Mouse (Mus musculus) heart, adult 2 months (tissue): ENCODE measurements around the gene Map4k4. TPM values are rescaled to one million over a fixed set of nuclear protein-coding genes. Genes with fewer than 3 reads are reported as not detected.

Experiments
- DNase-seq, 2 experiments: peaks; one replicate each; pipeline ENCODE4 v3.0.0; 2021
- H3K27ac ChIP-seq: fragments of 200-600 bp; 2 replicates; pipeline ENCODE4 v1.8.1; 2022
- H3K27me3 ChIP-seq: fragments of 200-500 bp; 2 replicates; pipeline ENCODE4 v1.6.1; 2012; ENCODE audit warnings: mild to moderate bottlenecking, low read length, inconsistent platforms, mixed read lengths; ENCODE audit not compliant: control insufficient read depth, insufficient read depth
- H3K36me3 ChIP-seq: fragments of 200-500 bp; 2 replicates; pipeline ENCODE4 v1.6.1; 2012; ENCODE audit warnings: low read length, inconsistent platforms; ENCODE audit not compliant: control insufficient read depth, insufficient read depth
- H3K4me1 ChIP-seq: fragments of 200-500 bp; 2 replicates; pipeline ENCODE4 v1.6.1; 2011; ENCODE audit warnings: low read length; ENCODE audit not compliant: control insufficient read depth, insufficient read depth
- H3K4me3 ChIP-seq: fragments of 200-600 bp; 2 replicates; pipeline ENCODE4 v1.8.1; 2022
- H3K79me2 ChIP-seq: fragments of 200-500 bp; replicated peaks from 2 replicates; pipeline ENCODE4 v1.6.1; 2012; ENCODE audit warnings: mild to moderate bottlenecking, inconsistent platforms, low read length, moderate library complexity, mixed read lengths; ENCODE audit not compliant: control insufficient read depth, insufficient read depth
- H3K9ac ChIP-seq: fragments of 200-500 bp; 2 replicates; pipeline ENCODE4 v1.6.1; 2012; ENCODE audit warnings: low read depth, mild to moderate bottlenecking, control low read depth, inconsistent platforms, low read length, mixed read lengths
- CTCF ChIP-seq: fragments of 200-600 bp; IDR thresholded peaks from 2 replicates; pipeline ENCODE4 v1.8.1; 2022; ENCODE audit warnings: antibody characterized with exemption, mild to moderate bottlenecking, moderate library complexity
- EP300 ChIP-seq: fragments of 200-500 bp; IDR thresholded peaks from 2 replicates; pipeline ENCODE4 v1.6.1; 2011; ENCODE audit warnings: low read depth, low read length, control low read depth; ENCODE audit not compliant: insufficient read depth
- POLR2A ChIP-seq: fragments of 200-500 bp; IDR thresholded peaks from 2 replicates; pipeline ENCODE4 v1.6.1; 2011; ENCODE audit warnings: mild to moderate bottlenecking, low read depth, low read length, control low read depth; ENCODE audit not compliant: insufficient read depth
- WGBS: fragments of 180-500 bp; shearing (Covaris S2); methylation state at CpG from one replicate; pipeline ENCODE4 v1.1.7; 2018; 5-methylcytosine and 5-hydroxymethylcytosine counted together
- intact Hi-C: fragments of 180-260 bp; cut with DNase I; formaldehyde crosslinking; loops from one replicate; pipeline ENCODE4 v1.15.1; 2025
- polyA plus RNA-seq: library from polyadenylated mRNA; depleted of rRNA; stranded (reverse); fragments of >200 nt; gene quantifications from 2 replicates; pipeline ENCODE4 v1.2.3, GENCODE M21; 2012
- total RNA-seq, 2 experiments: library from RNA; stranded (reverse); gene quantifications; 2 replicates each; pipeline ENCODE4 v1.2.3; 2021

Gene Map4k4
- total and polyA plus RNA-seq, 3 experiments = 85.2 to 134 (median 129) TPM

DNA sequence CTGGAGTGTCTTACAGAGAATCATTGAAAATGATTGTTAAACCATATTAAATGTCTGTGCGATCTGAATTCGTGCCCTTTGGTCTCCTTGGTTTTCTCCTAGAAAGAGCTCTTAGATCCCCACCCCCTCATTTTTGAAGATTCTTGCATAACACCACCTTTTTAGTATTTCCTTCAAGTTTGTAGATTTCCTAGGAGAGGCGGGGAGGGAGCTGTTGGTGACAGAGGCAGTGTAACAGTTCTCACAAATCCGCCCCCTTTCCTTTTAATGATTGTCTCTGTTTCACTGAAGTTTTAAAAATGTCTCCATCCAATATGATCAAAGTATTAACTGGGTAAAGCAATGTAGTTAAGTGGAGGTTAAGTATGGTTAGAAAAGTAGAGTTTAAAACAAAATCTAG, 45.7 kb downstream of the Map4k4 start:
- Histone ChIP-seq H3K36me3 (peaks cover 39% of the 10 kb centered on the region), H3K4me3 (no peak overlapping the region), H3K4me1 (peaks cover 41% of the 10 kb centered on the region), H3K27ac (no peak overlapping the region; the same call in 1 of the 2 replicates), H3K79me2 (peaks cover 10% of the 10 kb centered on the region; the same call in 1 of the 2 replicates), H3K9ac (no peak overlapping the region), H3K27me3 (no peaks in the 10 kb centered on the region)
- 58% methylated on average over 4 of the region's 4 CpGs for WGBS
- TF ChIP-seq EP300 (no peak), POLR2A (no peak), CTCF (no peak)
- DNase-seq = no peak
- intact Hi-C loops = no loop called here

DNA sequence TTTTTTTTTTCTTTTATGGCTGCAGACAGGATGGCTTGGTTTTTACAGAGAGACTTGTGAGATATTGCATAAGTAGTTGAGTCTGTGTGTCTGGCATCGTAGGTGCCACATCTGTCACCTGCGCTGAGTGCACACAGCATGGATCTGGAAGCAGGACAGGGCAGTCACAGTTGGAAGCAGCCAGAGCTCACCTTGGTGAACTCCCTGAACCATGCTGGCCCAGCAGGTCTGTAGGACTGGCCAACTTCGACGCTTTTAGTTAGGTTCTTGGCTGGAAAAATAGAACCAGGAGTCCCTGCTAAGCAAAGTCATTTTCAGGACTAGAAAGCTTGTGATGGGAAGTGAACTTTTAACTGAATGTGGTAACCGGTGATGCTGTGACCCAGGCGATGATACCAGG, 46.5 kb downstream of the Map4k4 start:
- TF ChIP-seq POLR2A (no peak), EP300 (no peak), CTCF (no peak)
- no peak overlapping the region for H3K4me3 ChIP-seq
- H3K9ac ChIP-seq = no peak overlapping the region
- peaks cover 15% of the 10 kb centered on the region for H3K79me2 ChIP-seq
- H3K4me1 ChIP-seq = peaks cover 41% of the 10 kb centered on the region
- DNase-seq = no peak
- no peak overlapping the region for H3K27ac ChIP-seq
- 48% methylated on average over 6 of the region's 6 CpGs for WGBS
- H3K27me3 ChIP-seq = no peaks in the 10 kb centered on the region
- peaks cover 33% of the 10 kb centered on the region for H3K36me3 ChIP-seq
- intact Hi-C loops = no loop called here

DNA sequence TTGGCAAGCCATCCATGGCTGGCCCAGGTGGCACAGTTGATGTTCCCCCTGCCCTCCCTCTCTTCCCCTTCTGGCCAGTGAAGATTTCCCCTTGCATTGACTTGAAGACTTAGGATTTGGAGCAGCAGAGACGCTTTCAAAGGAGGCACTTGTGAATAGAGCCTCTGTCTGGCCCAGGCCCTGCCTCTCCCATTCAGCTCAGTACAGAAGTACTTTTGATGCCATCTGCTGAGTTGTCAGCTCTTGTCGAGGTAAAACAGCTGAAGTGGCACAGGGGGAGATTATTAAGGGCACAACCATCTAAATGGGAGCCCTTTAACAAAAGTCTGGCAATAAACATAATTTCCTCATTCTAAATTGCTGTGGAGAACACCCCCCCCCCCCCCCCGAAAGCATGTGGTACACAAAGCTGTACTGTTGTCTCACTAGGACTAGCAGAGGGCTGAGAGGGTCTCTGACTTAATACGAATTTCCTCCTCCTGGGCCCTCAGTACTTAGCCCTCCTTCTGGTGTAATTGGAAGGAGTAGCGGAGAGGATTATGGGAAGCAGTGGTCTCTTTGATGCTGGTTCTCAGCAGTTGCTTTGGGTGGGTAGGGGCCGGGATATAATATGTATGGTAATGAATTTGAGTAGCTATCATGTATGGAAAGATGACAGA, 47.1 kb downstream of the Map4k4 start:
- no peak overlapping the region for H3K4me3 ChIP-seq
- H3K4me1 ChIP-seq = peaks cover 42% of the 10 kb centered on the region
- H3K27ac ChIP-seq = no peak overlapping the region
- intact Hi-C loops = no loop called here
- no peaks in the 10 kb centered on the region for H3K27me3 ChIP-seq
- TF ChIP-seq POLR2A = no peak
- no peak for TF ChIP-seq CTCF
- no peak for TF ChIP-seq EP300
- peaks cover 16% of the 10 kb centered on the region for H3K79me2 ChIP-seq
- peaks cover 27% of the 10 kb centered on the region for H3K36me3 ChIP-seq
- 62% methylated on average over 6 of the region's 6 CpGs for WGBS
- no peak overlapping the region for H3K9ac ChIP-seq
- no peak for DNase-seq

DNA sequence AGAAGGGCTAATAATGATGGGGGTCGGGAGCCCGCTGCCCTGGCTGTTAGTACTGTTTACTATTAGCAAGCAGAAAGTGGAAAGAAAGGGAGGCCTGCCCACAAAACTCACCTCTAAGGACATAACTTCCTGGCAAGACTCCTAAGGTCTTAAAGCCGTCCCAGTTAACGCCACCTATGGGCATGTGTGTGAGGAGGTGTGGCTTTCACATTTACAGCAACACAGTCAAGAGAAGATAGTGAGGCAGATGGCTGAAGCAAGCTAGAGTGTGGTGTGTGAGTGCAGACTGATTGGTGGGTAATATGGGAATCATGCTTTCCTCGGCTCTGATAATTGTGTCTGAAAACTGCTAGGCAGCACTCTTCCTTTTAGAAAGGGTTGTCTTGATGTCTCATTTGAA, 48.5 kb downstream of the Map4k4 start:
- WGBS = 19% methylated on average over 5 of the region's 5 CpGs
- TF ChIP-seq POLR2A (no peak), CTCF (peak; percentile 17)
- peaks cover 15% of the 10 kb centered on the region for H3K79me2 ChIP-seq
- intact Hi-C loops = no loop called here
- H3K4me3 ChIP-seq = no peak overlapping the region
- peak overlapping the region; percentile 44; the same call in 1 of the 2 replicates for H3K27ac ChIP-seq
- H3K9ac ChIP-seq = no peak overlapping the region
- DNase-seq = no peak
- no peaks in the 10 kb centered on the region for H3K27me3 ChIP-seq
- H3K36me3 ChIP-seq = peaks cover 27% of the 10 kb centered on the region
- peaks cover 42% of the 10 kb centered on the region for H3K4me1 ChIP-seq

DNA sequence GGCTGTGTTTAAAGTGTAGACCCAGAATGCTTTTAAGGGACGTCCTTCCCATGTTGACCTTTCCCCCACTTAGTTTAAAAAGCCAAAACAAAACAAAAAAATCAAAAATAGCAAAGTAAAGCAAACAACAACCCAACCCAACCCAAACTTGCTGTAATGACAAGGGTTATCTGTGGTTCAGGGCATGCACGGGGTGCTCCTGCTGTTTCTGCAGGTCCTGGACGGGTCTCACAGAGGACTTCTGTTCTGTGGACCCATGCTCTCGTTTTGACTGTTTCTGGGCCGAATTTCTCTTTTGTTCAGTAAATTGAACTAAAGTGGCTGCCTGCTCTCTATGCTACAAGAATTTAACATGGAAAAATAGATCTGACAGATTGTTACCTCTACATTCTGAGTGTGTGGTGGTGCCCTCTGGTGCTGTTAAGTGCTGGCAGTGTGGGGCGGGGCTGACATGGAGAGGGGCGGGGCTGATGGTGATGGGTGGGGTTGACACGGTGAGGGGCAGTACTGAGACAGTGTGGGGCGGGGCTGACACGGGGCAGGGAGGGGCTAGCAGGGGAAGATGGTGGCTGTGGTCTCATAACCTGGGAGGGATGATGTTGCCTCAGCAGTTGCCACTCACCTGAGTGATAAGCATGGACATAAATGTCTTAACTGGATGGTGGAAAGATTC, 49.2 kb downstream of the Map4k4 start:
- Histone ChIP-seq H3K4me1 (peaks cover 40% of the 10 kb centered on the region), H3K27me3 (no peaks in the 10 kb centered on the region), H3K36me3 (peaks cover 27% of the 10 kb centered on the region), H3K27ac (peak overlapping the region; percentile 44), H3K9ac (no peak overlapping the region), H3K4me3 (no peak overlapping the region), H3K79me2 (peaks cover 14% of the 10 kb centered on the region)
- intact Hi-C loops = no loop called here
- DNase-seq = no peak
- TF ChIP-seq EP300 = no peak
- no peak for TF ChIP-seq POLR2A
- TF ChIP-seq CTCF = no peak
- 23% methylated on average over 10 of the region's 10 CpGs for WGBS

DNA sequence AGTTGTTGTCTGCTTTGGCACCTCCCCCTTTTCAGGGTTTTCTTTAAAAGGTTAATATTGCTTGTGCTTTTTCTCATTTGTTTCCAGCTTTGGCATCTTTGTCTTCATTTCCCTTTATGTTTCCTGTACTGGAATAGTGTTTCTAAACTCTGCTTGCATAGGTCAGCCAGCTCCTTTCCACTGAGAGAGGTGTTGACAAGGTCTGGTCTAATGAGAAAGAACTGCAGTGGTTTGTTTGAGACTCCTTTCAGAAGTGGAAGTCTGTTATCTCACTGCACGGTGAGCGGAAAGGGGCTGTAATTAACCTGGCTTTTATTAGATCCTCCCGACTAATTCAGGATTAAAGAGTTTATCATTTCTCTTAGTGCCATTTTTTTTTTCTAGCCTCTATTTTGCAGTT, 49.9 kb downstream of the Map4k4 start:
- DNase-seq = no peak
- WGBS = 8% methylated on average over 3 of the region's 3 CpGs
- intact Hi-C loops = no loop called here
- Histone ChIP-seq H3K9ac (no peak overlapping the region), H3K27ac (peak overlapping the region; percentile 44), H3K36me3 (peaks cover 24% of the 10 kb centered on the region), H3K4me1 (peaks cover 40% of the 10 kb centered on the region), H3K27me3 (no peaks in the 10 kb centered on the region), H3K79me2 (peaks cover 15% of the 10 kb centered on the region), H3K4me3 (no peak overlapping the region)
- TF ChIP-seq POLR2A (no peak), CTCF (no peak), EP300 (no peak)
